Mouse (Mus musculus) E14TG2a.4 (cell line): ENCODE results near the gene Focad.

Experiments used
- CTCF ChIP-seq: conservative IDR thresholded peaks from 2 replicates; pipeline ENCODE4 v1.5.1; 2014; ENCODE audit warnings: low read length
- NANOG ChIP-seq: IDR thresholded peaks from 2 replicates; pipeline ENCODE4 v1.6.1; 2014; ENCODE audit warnings: borderline replicate concordance, low read length, mixed read lengths

DNA sequence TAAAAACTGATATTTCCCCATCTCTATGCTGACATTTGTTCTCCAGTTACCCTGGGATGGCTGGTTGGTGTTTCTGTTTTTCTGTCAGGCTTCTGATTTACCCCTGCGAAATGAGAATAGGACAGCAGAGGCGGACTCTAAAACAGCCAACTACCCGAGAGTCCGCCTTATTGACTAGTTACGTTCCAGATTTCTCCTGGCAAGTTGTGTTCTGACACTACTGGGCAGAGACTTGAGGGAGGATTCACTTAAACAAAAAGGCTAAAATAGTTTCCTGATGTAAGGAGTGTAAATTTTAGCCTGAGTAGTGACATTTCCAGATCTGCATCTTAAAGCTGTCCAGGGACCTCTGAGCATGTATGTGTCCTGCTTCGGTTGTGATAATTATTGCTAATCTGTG lies 308.5 kb downstream of the Focad start:
- TF ChIP-seq CTCF (no peak), NANOG (no peak)
